Mouse (Mus musculus) intestine, postnatal 0 days (tissue): ENCODE data around the gene Alyref2. TPM values are rescaled to one million over a fixed set of nuclear protein-coding genes. Genes with fewer than 3 reads are reported as not detected.

Experiments used
- ATAC-seq: fragments of 200-750 bp; cut with Nextera tagmentation; 2 replicates; pipeline ENCODE4 v1.8.0; 2017; ENCODE audit warnings: mild to moderate bottlenecking, moderate TSS enrichment, moderate library complexity
- H3K27ac ChIP-seq: fragments of 300-500 bp; sonication (generic); 2 replicates; pipeline ENCODE4 v1.5.1; 2014; ENCODE audit warnings: mild to moderate bottlenecking, low read depth, low read length, moderate library complexity
- H3K27me3 ChIP-seq: fragments of 300-500 bp; sonication (generic); replicated peaks from 2 replicates; pipeline ENCODE4 v1.6.1; 2014; ENCODE audit warnings: low read length, mixed read lengths; ENCODE audit not compliant: control insufficient read depth, insufficient read depth
- H3K36me3 ChIP-seq: fragments of 300-500 bp; sonication (generic); 2 replicates; pipeline ENCODE4 v1.6.1; 2014; ENCODE audit warnings: mild to moderate bottlenecking, moderate library complexity; ENCODE audit not compliant: control insufficient read depth, insufficient read depth
- H3K4me1 ChIP-seq: fragments of 300-500 bp; sonication (generic); replicated peaks from 2 replicates; pipeline ENCODE4 v1.6.1; 2014; ENCODE audit warnings: antibody characterized with exemption, low read length, mixed read lengths; ENCODE audit not compliant: control insufficient read depth, insufficient read depth
- H3K4me2 ChIP-seq: fragments of 300-500 bp; sonication (generic); replicated peaks from 2 replicates; pipeline ENCODE4 v1.6.1; 2014; ENCODE audit warnings: low read depth, mild to moderate bottlenecking, moderate library complexity
- H3K4me3 ChIP-seq: fragments of 300-500 bp; sonication (generic); 2 replicates; pipeline ENCODE4 v1.5.1; 2014; ENCODE audit warnings: low read depth, low read length
- H3K9ac ChIP-seq: fragments of 300-500 bp; sonication (generic); 2 replicates; pipeline ENCODE4 v1.6.1; 2014; ENCODE audit warnings: mild to moderate bottlenecking, low read depth, low read length
- H3K9me3 ChIP-seq: fragments of 300-500 bp; sonication (generic); 2 replicates; pipeline ENCODE4 v1.6.1; 2016; ENCODE audit warnings: mixed run types; ENCODE audit not compliant: control insufficient read depth
- CTCF ChIP-seq: sonication (generic); IDR thresholded peaks from 2 replicates; pipeline ENCODE4 v1.5.1; 2016; ENCODE audit warnings: low read depth, mild to moderate bottlenecking, control low read depth, antibody characterized with exemption, moderate library complexity
- WGBS: fragments of 180-500 bp; shearing (Covaris S2); extraction: QIAGEN DNeasy Blood & Tissue Kit; methylation state at CpG from one replicate; pipeline ENCODE4 v1.1.7; 2014; 5-methylcytosine and 5-hydroxymethylcytosine counted together
- polyA plus RNA-seq: library from polyadenylated mRNA; unstranded; fragments of >200 nt; fragmentation: Nextera tagmentation; extraction: Ambion mirVana; gene quantifications from 2 replicates; pipeline ENCODE4 v1.2.1, GENCODE M21; 2015

Gene Alyref2
- polyA plus RNA-seq, 1 experiment from 2014 or later, result 15.4 TPM

- Histone ChIP-seq H3K9ac (no peak overlapping the region), H3K4me2 (no peak overlapping the region), H3K27ac (no peak overlapping the region), H3K4me3 (no peak overlapping the region), H3K36me3 (no peaks in the 10 kb centered on the region), H3K9me3 (no peaks in the 10 kb centered on the region), H3K4me1 (no peaks in the 10 kb centered on the region), H3K27me3 (no peaks in the 10 kb centered on the region)
- ATAC-seq, result no peak
- TF ChIP-seq CTCF, result no peak
- 43% methylated on average over 4 of the region's 4 CpGs for WGBS
Observed at GRCm38 (mm10) chr1:171473506-171473905, 29.8 kb upstream of the Alyref2 start.

- 63% methylated on average over 9 of the region's 9 CpGs for WGBS
- no peaks in the 10 kb centered on the region for H3K4me1 ChIP-seq
- H3K36me3 ChIP-seq, result no peaks in the 10 kb centered on the region
- H3K27me3 ChIP-seq, result no peaks in the 10 kb centered on the region
- no peak overlapping the region for H3K9ac ChIP-seq
- H3K27ac ChIP-seq, result no peak overlapping the region
- no peak for TF ChIP-seq CTCF
- H3K4me2 ChIP-seq, result no peak overlapping the region
- no peak overlapping the region for H3K4me3 ChIP-seq
- H3K9me3 ChIP-seq, result no peaks in the 10 kb centered on the region
- no peak for ATAC-seq
Observed at GRCm38 (mm10) chr1:171473920-171474640, 29.2 kb upstream of the Alyref2 start.

GRCm38 (mm10) chr1:171477123-171477522 is 26.2 kb upstream of the Alyref2 start:
- WGBS, result 72% methylated on average over 8 of the region's 8 CpGs
- H3K27ac ChIP-seq, result no peak overlapping the region
- no peak for TF ChIP-seq CTCF

GRCm38 (mm10) chr1:171477758-171478545 is 25.3 kb upstream of the Alyref2 start:
- peak overlapping the region; percentile 42 for H3K27ac ChIP-seq
- no peaks in the 10 kb centered on the region for H3K4me1 ChIP-seq
- WGBS, result 40% methylated on average over 27 of the region's 27 CpGs
- ATAC-seq, result peak; percentile 98
- 0 out of 2 replicates have a peak, but pooled peaks cover 2% of the 10 kb centered on the region for H3K9me3 ChIP-seq
- 0 out of 2 replicates have a peak overlapping the region, but pooled peaks have one; percentile 8 for H3K9ac ChIP-seq
- H3K36me3 ChIP-seq, result no peaks in the 10 kb centered on the region
- TF ChIP-seq CTCF, result no peak
- H3K27me3 ChIP-seq, result no peaks in the 10 kb centered on the region
- H3K4me3 ChIP-seq, result peak overlapping the region; percentile 25
- H3K4me2 ChIP-seq, result peak overlapping the region; percentile 55

More at GRCm38 (mm10) chr1:171477123-171477522, 26.2 kb upstream of the Alyref2 start:
- H3K4me2 ChIP-seq, result no peak overlapping the region
- H3K4me1 ChIP-seq, result no peaks in the 10 kb centered on the region
- H3K36me3 ChIP-seq, result no peaks in the 10 kb centered on the region
- no peak overlapping the region for H3K4me3 ChIP-seq
- H3K9me3 ChIP-seq, result 0 out of 2 replicates have a peak, but pooled peaks cover under 1% of the 10 kb centered on the region
- no peaks in the 10 kb centered on the region for H3K27me3 ChIP-seq
- no peak for ATAC-seq
- no peak overlapping the region for H3K9ac ChIP-seq

- 33% methylated on average over 2 of the region's 2 CpGs for WGBS
- peak; percentile 90 for TF ChIP-seq CTCF
- Histone ChIP-seq H3K9ac (no peak overlapping the region), H3K4me2 (no peak overlapping the region), H3K36me3 (no peaks in the 10 kb centered on the region), H3K27me3 (no peaks in the 10 kb centered on the region), H3K4me1 (no peaks in the 10 kb centered on the region), H3K27ac (no peak overlapping the region), H3K4me3 (no peak overlapping the region), H3K9me3 (0 out of 2 replicates have a peak, but pooled peaks cover 2% of the 10 kb centered on the region)
- ATAC-seq, result 0 out of 2 replicates have a peak, but pooled peaks have one; percentile 17
Observed at GRCm38 (mm10) chr1:171478968-171479367, 24.3 kb upstream of the Alyref2 start.

GRCm38 (mm10) chr1:171494241-171494640 is 9.0 kb upstream of the Alyref2 start:
- Histone ChIP-seq H3K27me3 (no peaks in the 10 kb centered on the region), H3K27ac (no peak overlapping the region)

More at GRCm38 (mm10) chr1:171494241-171494640, 9.0 kb upstream of the Alyref2 start:
- no peak for TF ChIP-seq CTCF
- no peak for ATAC-seq
- H3K4me3 ChIP-seq, result no peak overlapping the region
- H3K36me3 ChIP-seq, result no peaks in the 10 kb centered on the region
- H3K4me2 ChIP-seq, result no peak overlapping the region
- 91% methylated on average over 13 of the region's 13 CpGs for WGBS
- H3K4me1 ChIP-seq, result no peaks in the 10 kb centered on the region
- no peak overlapping the region for H3K9ac ChIP-seq
- no peaks in the 10 kb centered on the region for H3K9me3 ChIP-seq
